Mouse (Mus musculus) bone marrow macrophage, adult 2 months (primary cell): ENCODE data around the gene Kif21a. TPM values are rescaled to one million over a fixed set of nuclear protein-coding genes. Genes with fewer than 3 reads are reported as not detected.

Source experiments
- H3K27ac ChIP-seq: 2 replicates; pipeline ENCODE4 v1.5.1; 2012; ENCODE audit warnings: low read depth, low read length; ENCODE audit not compliant: insufficient read depth
- H3K4me1 ChIP-seq: 2 replicates; pipeline ENCODE4 v1.6.1; 2012; ENCODE audit warnings: low read length; ENCODE audit not compliant: control insufficient read depth, insufficient read depth
- H3K4me3 ChIP-seq: 2 replicates; pipeline ENCODE4 v1.5.1; 2012; ENCODE audit warnings: mild to moderate bottlenecking, low read length, moderate library complexity; ENCODE audit not compliant: insufficient read depth
- CTCF ChIP-seq: IDR thresholded peaks from 2 replicates; pipeline ENCODE4 v1.5.1; 2012; ENCODE audit warnings: low read depth, mild to moderate bottlenecking, low read length, moderate library complexity
- POLR2A ChIP-seq: IDR thresholded peaks from 2 replicates; pipeline ENCODE4 v1.6.1; 2012; ENCODE audit warnings: mild to moderate bottlenecking, low read depth, low read length, borderline replicate concordance
- polyA plus RNA-seq: library from polyadenylated mRNA; stranded (reverse); fragments of >200 nt; gene quantifications from 2 replicates; pipeline ENCODE4 v1.2.4, GENCODE M21; 2012; ENCODE audit not compliant: missing spikeins, insufficient read depth, insufficient read length

Kif21a gene
- polyA plus RNA-seq, 1 experiment = not detected

GRCm38 (mm10) chr15:91022276-91022675, 27.5 kb downstream of the Kif21a start:
- Histone ChIP-seq H3K4me1 (no peaks in the 10 kb centered on the region), H3K27ac (no peak overlapping the region), H3K4me3 (no peak overlapping the region)
- TF ChIP-seq POLR2A = no peak
- TF ChIP-seq CTCF = no peak

DNA sequence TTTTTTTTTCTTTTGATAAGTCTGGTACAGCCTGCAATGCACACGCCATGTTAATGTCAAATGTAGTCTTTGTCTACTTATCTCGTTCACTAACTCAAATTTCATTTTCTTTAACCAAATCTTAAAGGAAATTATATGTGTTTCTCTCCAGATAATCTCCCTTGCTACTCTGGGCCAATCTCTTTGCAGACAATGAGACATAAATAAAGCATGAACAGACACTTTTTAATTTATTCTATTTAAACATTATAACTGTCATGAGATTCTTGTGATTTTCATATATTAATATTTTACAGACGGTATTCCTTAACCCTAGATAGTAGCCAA, 30.9 kb downstream of the Kif21a start:
- Histone ChIP-seq H3K27ac (no peak overlapping the region), H3K4me1 (no peaks in the 10 kb centered on the region), H3K4me3 (no peak overlapping the region)
- no peak for TF ChIP-seq CTCF
- no peak for TF ChIP-seq POLR2A

- TF ChIP-seq POLR2A (no peak), CTCF (no peak)
- Histone ChIP-seq H3K4me3 (no peak overlapping the region), H3K27ac (no peak overlapping the region), H3K4me1 (no peaks in the 10 kb centered on the region)
Measured at GRCm38 (mm10) chr15:91018161-91018860, 31.4 kb downstream of the Kif21a start.

GRCm38 (mm10) chr15:91017261-91018160, 32.2 kb downstream of the Kif21a start:
- H3K4me1 ChIP-seq = no peaks in the 10 kb centered on the region
- no peak overlapping the region for H3K4me3 ChIP-seq
- TF ChIP-seq POLR2A = no peak
- TF ChIP-seq CTCF = no peak
- no peak overlapping the region for H3K27ac ChIP-seq

- Histone ChIP-seq H3K27ac (no peak overlapping the region), H3K4me1 (no peaks in the 10 kb centered on the region), H3K4me3 (no peak overlapping the region)
- no peak for TF ChIP-seq POLR2A
- no peak for TF ChIP-seq CTCF
Measured at GRCm38 (mm10) chr15:91016366-91016765, 33.4 kb downstream of the Kif21a start.

GRCm38 (mm10) chr15:91012793-91013580, 36.8 kb downstream of the Kif21a start:
- TF ChIP-seq POLR2A (no peak), CTCF (no peak)
- 0 out of 2 replicates have a peak, but pooled peaks cover 2% of the 10 kb centered on the region for H3K4me1 ChIP-seq
- H3K4me3 ChIP-seq = no peak overlapping the region
- no peak overlapping the region for H3K27ac ChIP-seq

- Histone ChIP-seq H3K4me1 (0 out of 2 replicates have a peak, but pooled peaks cover 2% of the 10 kb centered on the region), H3K27ac (no peak overlapping the region), H3K4me3 (no peak overlapping the region)
- TF ChIP-seq CTCF (no peak), POLR2A (no peak)
Measured at GRCm38 (mm10) chr15:91010218-91010617, 39.5 kb downstream of the Kif21a start.

GRCm38 (mm10) chr15:91007123-91007830, 42.5 kb downstream of the Kif21a start:
- H3K27ac ChIP-seq = no peak overlapping the region
- H3K4me3 ChIP-seq = no peak overlapping the region
- H3K4me1 ChIP-seq = 0 out of 2 replicates have a peak, but pooled peaks cover 2% of the 10 kb centered on the region
- TF ChIP-seq CTCF (no peak), POLR2A (no peak)

DNA sequence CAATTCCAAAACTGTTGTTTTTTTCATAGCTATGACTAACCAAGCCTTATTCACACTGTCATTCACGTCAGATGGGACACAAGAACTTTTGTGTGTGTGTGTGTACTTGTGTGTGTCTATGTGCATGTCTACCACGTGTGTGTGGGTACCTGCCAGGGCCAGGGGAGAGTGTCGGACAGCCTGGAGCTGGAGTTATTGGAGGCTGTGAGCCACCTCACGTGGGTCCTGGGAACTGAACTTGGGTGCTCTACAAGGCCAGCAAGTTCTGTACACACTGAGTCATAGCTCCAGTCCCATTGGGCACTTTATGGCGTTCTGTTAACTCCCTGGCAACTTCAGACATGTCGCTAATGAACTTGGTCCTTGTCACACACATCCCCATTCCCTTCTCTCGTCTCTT, 45.0 kb downstream of the Kif21a start:
- H3K27ac ChIP-seq = no peak overlapping the region
- no peak overlapping the region for H3K4me3 ChIP-seq
- H3K4me1 ChIP-seq = no peaks in the 10 kb centered on the region
- no peak for TF ChIP-seq POLR2A
